ENCODE assay signal across 25 mouse cellular contexts in the genomic region with DNA sequence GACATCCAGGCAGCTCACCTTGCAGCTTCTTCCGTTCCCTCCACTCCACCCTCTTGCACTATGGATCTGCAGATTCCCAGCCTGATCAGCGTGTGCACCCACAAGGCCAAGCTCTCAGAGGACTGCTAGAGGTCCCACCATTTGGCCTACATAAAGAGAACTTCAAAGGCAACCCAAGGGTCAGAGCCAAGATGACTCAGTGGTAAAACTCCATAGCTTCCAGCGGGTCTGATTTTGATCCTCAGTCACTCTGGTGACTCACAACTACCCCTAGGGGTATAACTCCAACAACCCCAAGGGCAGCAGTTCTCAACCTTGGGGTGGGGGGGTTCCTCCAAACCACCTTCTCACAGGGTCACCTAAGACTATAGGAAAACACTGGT. TPM values are rescaled to one million over a fixed set of nuclear protein-coding genes. Genes with fewer than 3 reads are reported as not detected.
A peak's percentile ranks its signal among the peaks of the same experiment; 100 is the strongest.
DNase-seq lines count a peak whose midpoint lies in the region; ATAC-seq and TF ChIP-seq lines count a peak whose summit lies in the region.
"Had no signal": no experiment of that assay in that cellular context is flagged by ENCODE, and none has a peak within 500 bp of the region (broad histone marks: within the 10 kb centered on the region; RNA-seq: fewer than 3 reads in every experiment).

No protein-coding gene starts in this region.

- H3K27me3 ChIP-seq in hindbrain, embryonic 10.5 days (ENCODE audit: insufficient read depth, poor library complexity, severe bottlenecking), result no peaks in the 10 kb centered on the region
- H3K27me3 ChIP-seq in hindbrain, postnatal 0 days (ENCODE audit: insufficient read depth, low read length), result no peaks in the 10 kb centered on the region
- no peaks in the 10 kb centered on the region for H3K27me3 ChIP-seq in myocyte (ENCODE audit: control insufficient read depth, insufficient read depth, insufficient read length)
- H3K27me3 ChIP-seq: embryonic facial prominence, embryonic 13.5 days; heart, embryonic 12.5 days; hindbrain, embryonic 15.5 days; limb, embryonic 12.5 days; lung, embryonic 15.5 days; midbrain, embryonic 15.5 days had no signal

- no peaks in the 10 kb centered on the region for H3K9me3 ChIP-seq in hindbrain, embryonic 10.5 days
- no peaks in the 10 kb centered on the region for H3K9me3 ChIP-seq in hindbrain, postnatal 0 days (ENCODE audit: low read length)
- H3K9me3 ChIP-seq: embryonic facial prominence, embryonic 13.5 days; heart, embryonic 12.5 days; hindbrain, embryonic 15.5 days; limb, embryonic 12.5 days; lung, embryonic 15.5 days; midbrain, embryonic 10.5 days; midbrain, embryonic 15.5 days had no signal

- no peak for DNase-seq in hindbrain, embryonic 10.5 days (ENCODE audit: low spot score)
- DNase-seq in hindbrain, postnatal 0 days (ENCODE audit: low spot score), result no peak
- peak; percentile 60 for DNase-seq in Muller cell, postnatal 12 days (ENCODE audit: inconsistent ontology term)
- DNase-seq in adrenal gland, postnatal 10 days, result peak; percentile 44
- no peak for DNase-seq in ovary, postnatal 14 days (ENCODE audit: low spot score)
- no peak for DNase-seq in right cerebral cortex, postnatal 36 days (ENCODE audit: low spot score in 2 of 2)
- DNase-seq: cerebellum, adult 18-20 months; cerebellum, postnatal 10 days; heart, adult 2 months; kidney, adult 2 months; kidney, postnatal 36 days; layer of hippocampus, adult 9-11 months; right cerebral cortex, adult 18-20 months; right cerebral cortex, postnatal 4 days; thymus, postnatal 14 days had no signal

- no peak for TF ChIP-seq CTCF in hindbrain, postnatal 0 days (IDR thresholded peaks at IDR 0.05; ENCODE audit: low read depth)

- no peak overlapping the region for H3ac ChIP-seq in myocyte (ENCODE audit: control insufficient read depth, insufficient read length)

- peaks cover 65% of the 10 kb centered on the region for H3K79me2 ChIP-seq in myocyte (ENCODE audit: control insufficient read depth, insufficient read depth)

- no peak overlapping the region for H3K4me3 ChIP-seq in hindbrain, embryonic 10.5 days
- H3K4me3 ChIP-seq in hindbrain, postnatal 0 days (ENCODE audit: low read length), result no peak overlapping the region
- no peak overlapping the region for H3K4me3 ChIP-seq in myocyte
- H3K4me3 ChIP-seq: embryonic facial prominence, embryonic 13.5 days; erythroblast, embryonic 14.5 days; heart, adult 2 months; heart, embryonic 12.5 days; hindbrain, embryonic 15.5 days; limb, embryonic 12.5 days; lung, embryonic 15.5 days; midbrain, embryonic 10.5 days; midbrain, embryonic 15.5 days had no signal

- no peak for TF ChIP-seq POLR2A in myocyte (IDR thresholded peaks at IDR 0.05; ENCODE audit: insufficient read length, low read depth)

- ATAC-seq in hindbrain, postnatal 0 days, result no peak
- ATAC-seq: forebrain, embryonic 16.5 days; midbrain, embryonic 15.5 days had no signal

- H3K4me1 ChIP-seq in hindbrain, embryonic 10.5 days (replicated peaks), result peaks cover 56% of the 10 kb centered on the region
- H3K4me1 ChIP-seq in hindbrain, postnatal 0 days (ENCODE audit: insufficient read depth, low read length), result peaks cover 7% of the 10 kb centered on the region; the same call in 1 of the 2 replicates

- H3K36me3 ChIP-seq in hindbrain, embryonic 10.5 days, result 0 out of 2 replicates have a peak, but pooled peaks cover 4% of the 10 kb centered on the region
- H3K36me3 ChIP-seq in hindbrain, postnatal 0 days (ENCODE audit: insufficient read depth, low read length), result no peaks in the 10 kb centered on the region
- no peaks in the 10 kb centered on the region for H3K36me3 ChIP-seq in myocyte (ENCODE audit: control insufficient read depth, insufficient read depth)
- H3K36me3 ChIP-seq: embryonic facial prominence, embryonic 13.5 days; heart, embryonic 12.5 days; hindbrain, embryonic 15.5 days; limb, embryonic 12.5 days; lung, embryonic 15.5 days; midbrain, embryonic 10.5 days; midbrain, embryonic 15.5 days had no signal

- H3K9ac ChIP-seq in hindbrain, postnatal 0 days (replicated peaks; ENCODE audit: low read length), result no peak overlapping the region
- H3K9ac ChIP-seq: embryonic facial prominence, embryonic 13.5 days; heart, embryonic 12.5 days; hindbrain, embryonic 15.5 days; limb, embryonic 12.5 days; lung, embryonic 15.5 days; midbrain, embryonic 15.5 days had no signal

- WGBS in hindbrain, embryonic 10.5 days, result 84% methylated on average over 3 of the region's 3 CpGs
- WGBS in hindbrain, postnatal 0 days, result 92% methylated on average over 3 of the region's 3 CpGs

- H3K27ac ChIP-seq in hindbrain, embryonic 10.5 days, result peak overlapping the region; percentile 35; the same call in 1 of the 2 replicates
- no peak overlapping the region for H3K27ac ChIP-seq in hindbrain, postnatal 0 days
- H3K27ac ChIP-seq: embryonic facial prominence, embryonic 13.5 days; heart, adult 2 months; hindbrain, embryonic 15.5 days; limb, embryonic 12.5 days; lung, embryonic 15.5 days; midbrain, embryonic 15.5 days had no signal

- H3K4me2 ChIP-seq in hindbrain, postnatal 0 days (ENCODE audit: low read depth, low read length), result no peak overlapping the region
- H3K4me2 ChIP-seq in myocyte (ENCODE audit: low read depth), result peak overlapping the region; percentile 18
- H3K4me2 ChIP-seq: embryonic facial prominence, embryonic 13.5 days; heart, embryonic 12.5 days; hindbrain, embryonic 15.5 days; limb, embryonic 12.5 days; lung, embryonic 15.5 days; midbrain, embryonic 15.5 days had no signal

TF ChIP-seq in myocyte, 11 proteins besides CTCF, POLR2A, EP300 and RAD21:
- TF ChIP-seq TCF12 (IDR thresholded peaks at IDR 0.05; ENCODE audit: insufficient read depth, poor library complexity, severe bottlenecking) (no peak), REST (IDR thresholded peaks at IDR 0.05; ENCODE audit: insufficient read depth, insufficient read length) (no peak), POLR2AphosphoS2 (IDR thresholded peaks at IDR 0.05; ENCODE audit: insufficient read length, low read depth) (no peak), E2F4 (IDR thresholded peaks at IDR 0.05; ENCODE audit: insufficient read depth) (no peak), MAX (IDR thresholded peaks at IDR 0.05; ENCODE audit: low read depth) (no peak), MYOD1 (IDR thresholded peaks at IDR 0.05; ENCODE audit: control insufficient read depth in 1 of 3, insufficient read length in 2 of 3, low read depth in 2 of 3) (no peak), CEBPB (IDR thresholded peaks at IDR 0.05; ENCODE audit: insufficient read depth, poor library complexity, severe bottlenecking) (no peak), MYOG (IDR thresholded peaks at IDR 0.05; ENCODE audit: control insufficient read depth in 1 of 3, insufficient read depth in 1 of 3, insufficient read length in 2 of 3, low read depth in 2 of 3) (no peak), TCF3 (IDR thresholded peaks at IDR 0.05; ENCODE audit: insufficient read length, low read depth) (no peak), SRF (IDR thresholded peaks at IDR 0.05; ENCODE audit: control insufficient read depth, insufficient read length, low read depth) (no peak), USF1 (IDR thresholded peaks at IDR 0.05; ENCODE audit: low read depth) (no peak)
TF ChIP-seq in myocyte: peak in this region for 0.

RNA-seq across cellular contexts. Expression of a gene that starts 47.1 kb away (rescaled TPM):
- 21.0 and 27.3 TPM in 2 replicates for polyA plus RNA-seq in hindbrain, embryonic 10.5 days (2016; fragmentation: Nextera tagmentation; extraction: Ambion mirVana)
- 27.9 and 36.2 TPM in 2 replicates for total RNA-seq in hindbrain, postnatal 0 days (2014; rRNA removed)
- polyA plus RNA-seq in hindbrain, postnatal 0 days (2015; fragmentation: Nextera tagmentation; extraction: Ambion mirVana), result 16.0 and 17.6 TPM in 2 replicates
- total RNA-seq in adrenal gland, postnatal 10 days (2021), result 10 to 100 TPM; 36.5 to 39.1 TPM
- 57.4 TPM for polyA plus RNA-seq in myocyte (2012; fragmentation: generic; extraction: Trizol)
- polyA plus RNA-seq: erythroblast, embryonic 14.5 days had no signal

Comparison
In these comparisons a context has a peak if more than half of its experiments do, and no peak if none do; other contexts are left out.
1. DNase-seq: peak in Muller cell, postnatal 12 days (single experiment) and adrenal gland, postnatal 10 days (single experiment); none in hindbrain, embryonic 10.5 days (single experiment), hindbrain, postnatal 0 days (single experiment), ovary, postnatal 14 days (single experiment) and right cerebral cortex, postnatal 36 days (0 of 2).